ENCODE assay signal across 9 mouse cellular contexts in genomic region chr8:84647461-84647901, GRCm38 (mm10). TPM values are rescaled to one million over a fixed set of nuclear protein-coding genes. Genes with fewer than 3 reads are reported as not detected.
DNase-seq lines count a peak whose midpoint lies in the region; ATAC-seq lines count a peak whose summit lies in the region.
"Had no signal": no experiment of that assay in that cellular context is flagged by ENCODE, and none has a peak within 500 bp of the region (broad histone marks: within the 10 kb centered on the region; RNA-seq: fewer than 3 reads in every experiment).

No protein-coding gene starts in this region.

- ATAC-seq in heart, embryonic 12.5 days (ENCODE audit: insufficient number of reproducible peaks, low FRiP score): peak; percentile 59; the same call in 1 of the 2 replicates
- 0 out of 2 replicates have a peak, but pooled peaks have one; percentile 53 for ATAC-seq in embryonic facial prominence, embryonic 13.5 days (ENCODE audit: insufficient number of reproducible peaks, insufficient read depth, low FRiP score, low TSS enrichment, low read depth)
- ATAC-seq in intestine, embryonic 15.5 days: peak; percentile 40; the same call in 1 of the 2 replicates
- peak; percentile 69 for ATAC-seq in megakaryocyte-erythroid progenitor cell, adult 5-6 weeks (replicated peaks; ENCODE audit: low FRiP score, low TSS enrichment, poor library complexity, severe bottlenecking)

- H3K27me3 ChIP-seq in heart, embryonic 12.5 days (replicated peaks): no peaks in the 10 kb centered on the region
- no peaks in the 10 kb centered on the region for H3K27me3 ChIP-seq in embryonic facial prominence, embryonic 13.5 days
- no peaks in the 10 kb centered on the region for H3K27me3 ChIP-seq in intestine, embryonic 15.5 days (replicated peaks)

- no peak for DNase-seq in heart, postnatal 14 days
- DNase-seq in urinary bladder, postnatal 4 days (ENCODE audit: low spot score in 2 of 2): no peak
- no peak for DNase-seq in left cerebral cortex, adult 9 months (ENCODE audit: low spot score in 2 of 2)
- DNase-seq in frontal cortex, postnatal 14 days (ENCODE audit: low spot score in 2 of 2): no peak

- peak overlapping the region; percentile 26 for H3K4me3 ChIP-seq in heart, embryonic 12.5 days
- H3K4me3 ChIP-seq in embryonic facial prominence, embryonic 13.5 days: peak overlapping the region; percentile 26
- 0 out of 2 replicates have a peak overlapping the region, but pooled peaks have one; percentile 6 for H3K4me3 ChIP-seq in intestine, embryonic 15.5 days (replicated peaks)
- H3K4me3 ChIP-seq: heart, adult 2 months had no signal

- no peaks in the 10 kb centered on the region for H3K9me3 ChIP-seq in heart, embryonic 12.5 days (replicated peaks)
- no peaks in the 10 kb centered on the region for H3K9me3 ChIP-seq in embryonic facial prominence, embryonic 13.5 days
- no peaks in the 10 kb centered on the region for H3K9me3 ChIP-seq in intestine, embryonic 15.5 days

- H3K4me1 ChIP-seq in heart, embryonic 12.5 days (replicated peaks): peaks cover 21% of the 10 kb centered on the region
- peaks cover 9% of the 10 kb centered on the region for H3K4me1 ChIP-seq in embryonic facial prominence, embryonic 13.5 days
- H3K4me1 ChIP-seq in intestine, embryonic 15.5 days (replicated peaks): peaks cover 11% of the 10 kb centered on the region; the same call in 1 of the 2 replicates

- H3K9ac ChIP-seq in heart, embryonic 12.5 days: peak overlapping the region; percentile 1; the same call in 1 of the 2 replicates
- peak overlapping the region; percentile 51 for H3K9ac ChIP-seq in embryonic facial prominence, embryonic 13.5 days
- H3K9ac ChIP-seq in intestine, embryonic 15.5 days: 0 out of 2 replicates have a peak overlapping the region, but pooled peaks have one; percentile 2

- 2% methylated on average over 14 of the region's 14 CpGs for WGBS in heart, embryonic 12.5 days
- 1% methylated on average over 14 of the region's 14 CpGs for WGBS in embryonic facial prominence, embryonic 13.5 days
- 5% methylated on average over 14 of the region's 14 CpGs for WGBS in intestine, embryonic 15.5 days

- H3K27ac ChIP-seq in heart, embryonic 12.5 days (ENCODE audit: poor library complexity, severe bottlenecking): peak overlapping the region; percentile 58
- peak overlapping the region; percentile 62; the same call in 1 of the 2 replicates for H3K27ac ChIP-seq in embryonic facial prominence, embryonic 13.5 days
- H3K27ac ChIP-seq in intestine, embryonic 15.5 days: no peak overlapping the region
- H3K27ac ChIP-seq: heart, adult 2 months had no signal

- H3K4me2 ChIP-seq in heart, embryonic 12.5 days: peak overlapping the region; percentile 62
- peak overlapping the region; percentile 54 for H3K4me2 ChIP-seq in embryonic facial prominence, embryonic 13.5 days
- H3K4me2 ChIP-seq in intestine, embryonic 15.5 days (replicated peaks): peak overlapping the region; percentile 41

- intact Hi-C loops in heart, postnatal 14 days (cut with DNase I): no loop called here

- H3K36me3 ChIP-seq in heart, embryonic 12.5 days: no peaks in the 10 kb centered on the region
- no peaks in the 10 kb centered on the region for H3K36me3 ChIP-seq in embryonic facial prominence, embryonic 13.5 days
- no peaks in the 10 kb centered on the region for H3K36me3 ChIP-seq in intestine, embryonic 15.5 days

RNA-seq across cellular contexts. Expression of gene Ier2, which starts 15.2 kb away (rescaled TPM):
- 63.4 and 68.1 TPM in 2 replicates for polyA plus RNA-seq in heart, embryonic 12.5 days (2016; fragmentation: Nextera tagmentation; extraction: Ambion mirVana)
- 10 to 100 TPM; 26.2 to 29.4 TPM for total RNA-seq in heart, postnatal 14 days (2021)
- polyA plus RNA-seq in embryonic facial prominence, embryonic 13.5 days (2015; fragmentation: Nextera tagmentation; extraction: Ambion mirVana): 64.3 and 67.6 TPM in 2 replicates
- 84.2 and 85.5 TPM in 2 replicates for polyA plus RNA-seq in intestine, embryonic 15.5 days (2015; fragmentation: Nextera tagmentation; extraction: Ambion mirVana)
- 23.2 and 27.2 TPM in 2 replicates for total RNA-seq in megakaryocyte-erythroid progenitor cell, adult 5-6 weeks (2014; fragmentation: Nextera tagmentation)
- 47.1 and 60.7 TPM in 2 replicates for total RNA-seq in megakaryocyte-erythroid progenitor cell, adult 5-6 weeks (2017)

RNA-seq across cellular contexts. Expression of gene Trmt1, which starts 38.6 kb away (rescaled TPM):
- polyA plus RNA-seq in heart, embryonic 12.5 days (2016; fragmentation: Nextera tagmentation; extraction: Ambion mirVana): 46.2 and 49.5 TPM in 2 replicates
- 10 to 100 TPM; 32.5 to 35.2 TPM for total RNA-seq in heart, postnatal 14 days (2021)
- polyA plus RNA-seq in embryonic facial prominence, embryonic 13.5 days (2015; fragmentation: Nextera tagmentation; extraction: Ambion mirVana): 71.3 and 78.6 TPM in 2 replicates
- 59.9 and 68.3 TPM in 2 replicates for polyA plus RNA-seq in intestine, embryonic 15.5 days (2015; fragmentation: Nextera tagmentation; extraction: Ambion mirVana)
- total RNA-seq in megakaryocyte-erythroid progenitor cell, adult 5-6 weeks (2014; fragmentation: Nextera tagmentation): 170 and 181 TPM in 2 replicates
- 94.9 and 126 TPM in 2 replicates for total RNA-seq in megakaryocyte-erythroid progenitor cell, adult 5-6 weeks (2017)

RNA-seq across cellular contexts. Expression of gene Nacc1, which starts 40.2 kb away (rescaled TPM):
- polyA plus RNA-seq in heart, embryonic 12.5 days (2016; fragmentation: Nextera tagmentation; extraction: Ambion mirVana): 20.9 and 21.3 TPM in 2 replicates
- total RNA-seq in heart, postnatal 14 days (2021): 10 to 100 TPM; 35.6 to 40.5 TPM
- polyA plus RNA-seq in embryonic facial prominence, embryonic 13.5 days (2015; fragmentation: Nextera tagmentation; extraction: Ambion mirVana): 16.3 and 16.6 TPM in 2 replicates
- 14.8 and 17.0 TPM in 2 replicates for polyA plus RNA-seq in intestine, embryonic 15.5 days (2015; fragmentation: Nextera tagmentation; extraction: Ambion mirVana)
- 71.6 and 76.7 TPM in 2 replicates for total RNA-seq in megakaryocyte-erythroid progenitor cell, adult 5-6 weeks (2014; fragmentation: Nextera tagmentation)
- total RNA-seq in megakaryocyte-erythroid progenitor cell, adult 5-6 weeks (2017): 35.8 and 51.5 TPM in 2 replicates

RNA-seq across cellular contexts. Expression of gene Lyl1, which starts 53.8 kb away (rescaled TPM):
- polyA plus RNA-seq in heart, embryonic 12.5 days (2016; fragmentation: Nextera tagmentation; extraction: Ambion mirVana): 18.1 and 19.7 TPM in 2 replicates
- total RNA-seq in heart, postnatal 14 days (2021): 1 to 10 TPM; 5.8 to 6.7 TPM
- polyA plus RNA-seq in embryonic facial prominence, embryonic 13.5 days (2015; fragmentation: Nextera tagmentation; extraction: Ambion mirVana): 4.8 and 4.9 TPM in 2 replicates
- 5.1 and 5.5 TPM in 2 replicates for polyA plus RNA-seq in intestine, embryonic 15.5 days (2015; fragmentation: Nextera tagmentation; extraction: Ambion mirVana)
- 44.2 and 65.2 TPM in 2 replicates for total RNA-seq in megakaryocyte-erythroid progenitor cell, adult 5-6 weeks (2014; fragmentation: Nextera tagmentation)
- 9.5 and 10.1 TPM in 2 replicates for total RNA-seq in megakaryocyte-erythroid progenitor cell, adult 5-6 weeks (2017)

Comparison
In these comparisons a context has a peak if more than half of its experiments do, and no peak if none do; other contexts are left out.
1. H3K9ac ChIP-seq: peak in every context shown above with its lines; median percentile 51 in embryonic facial prominence, embryonic 13.5 days; 2 in intestine, embryonic 15.5 days; 1 in heart, embryonic 12.5 days.